Mouse (Mus musculus) liver, postnatal 0 days (tissue): ENCODE measurements at regions not wholly inside any gene's neighbourhood (a gene's known extent, or its start where the extent isn't known, plus 50 kb on each side); places are given as distances from the start of the nearest gene placed in this dataset.

ENCODE experiments used
- CTCF ChIP-seq: sonication (generic); IDR thresholded peaks from 2 replicates; pipeline ENCODE4 v1.5.1; 2016; ENCODE audit warnings: antibody characterized with exemption, low read depth
- EP300 ChIP-seq: IDR thresholded peaks from 2 replicates; pipeline ENCODE4 v1.6.1; 2016; ENCODE audit warnings: antibody characterized with exemption, low read depth, mild to moderate bottlenecking

DNA sequence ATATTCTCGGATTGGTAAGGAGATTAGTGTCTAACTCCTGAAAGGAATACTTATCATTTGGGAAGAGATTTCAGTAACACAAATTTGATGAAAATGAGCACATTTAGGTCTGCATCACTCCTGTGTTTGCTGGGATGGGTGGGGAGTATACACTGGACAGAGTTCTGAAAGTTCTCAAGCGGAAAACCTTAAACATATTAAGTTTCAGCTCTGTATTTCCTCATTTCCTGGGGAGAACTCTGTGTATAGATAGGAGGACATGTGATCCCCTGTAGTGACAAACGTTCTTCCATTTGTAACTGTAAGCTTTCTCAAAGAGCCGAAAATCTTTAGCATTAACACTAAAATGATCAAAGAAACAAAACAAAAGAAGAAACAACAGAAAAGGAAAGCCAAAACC is 404.7 kb upstream of the Adgrl2 start:
- TF ChIP-seq CTCF (no peak), EP300 (no peak)
